Mouse (Mus musculus): Measurements from ENCODE around the gene Hcar2. TPM values are rescaled to one million over a fixed set of nuclear protein-coding genes. Genes with fewer than 3 reads are reported as not detected.

Hcar2 gene
- 10 to 100 TPM; 64.6 to 64.9 TPM for total RNA-seq (2023)

DNA sequence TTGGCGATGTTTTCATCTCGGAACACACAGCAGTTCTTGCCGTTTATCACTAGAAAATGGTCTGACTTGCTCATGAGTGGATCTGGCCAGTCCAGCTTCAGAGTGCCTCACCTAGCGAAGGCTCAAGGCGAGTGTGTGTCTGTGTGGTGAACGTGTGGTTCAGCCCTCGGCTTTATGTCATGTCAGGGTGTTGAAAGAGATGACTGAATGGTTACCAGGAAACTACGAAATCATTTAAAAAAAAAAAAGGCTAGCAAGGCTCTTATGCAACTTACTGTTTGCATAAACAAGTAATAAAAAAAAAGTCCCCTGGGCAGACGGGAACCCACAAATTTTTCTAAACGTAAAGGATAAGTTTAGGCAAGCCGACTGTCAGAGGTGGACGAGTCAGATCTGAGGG is at the start of gene Hcar2:
TSS of gene Hcar2 (minus strand) at position 135 of the 400 bp plus-strand sequence.

DNA sequence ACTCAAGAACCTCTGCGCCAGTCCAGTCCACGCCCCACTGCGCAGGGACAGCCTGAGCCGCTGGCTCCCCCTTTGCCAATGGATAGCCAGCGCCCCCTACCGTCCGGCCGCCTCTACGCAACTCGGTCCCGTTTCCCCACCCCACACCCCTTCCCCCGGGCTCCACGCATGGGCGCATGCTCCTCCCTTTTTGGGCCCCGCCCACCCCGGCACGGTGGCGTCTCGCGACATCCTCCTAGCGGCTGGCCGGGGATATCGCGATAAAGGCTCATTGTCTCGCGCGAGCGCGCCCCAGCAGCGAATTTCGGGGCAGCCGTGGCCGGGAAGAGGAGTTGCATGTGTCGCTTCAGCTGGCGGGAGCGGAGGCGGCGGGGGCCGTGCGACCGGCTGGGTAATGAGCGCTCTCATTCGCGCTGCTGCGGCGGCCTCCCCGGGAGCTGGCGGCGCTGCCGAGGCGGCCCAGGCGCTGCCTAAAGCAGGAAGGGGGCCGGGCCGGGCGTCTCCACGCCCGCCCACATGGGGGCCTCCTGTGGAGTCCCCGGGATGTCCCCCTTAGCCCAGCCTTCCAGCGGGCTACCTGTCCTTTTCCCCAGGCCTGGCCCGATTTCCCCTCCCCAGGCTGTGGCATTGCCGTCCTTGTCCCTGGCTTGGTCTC is 41.8 kb upstream of the Hcar2 start, which contains the start of gene Denr:
TSS of gene Denr (plus strand) at position 200 of the 655 bp plus-strand sequence.

DNA sequence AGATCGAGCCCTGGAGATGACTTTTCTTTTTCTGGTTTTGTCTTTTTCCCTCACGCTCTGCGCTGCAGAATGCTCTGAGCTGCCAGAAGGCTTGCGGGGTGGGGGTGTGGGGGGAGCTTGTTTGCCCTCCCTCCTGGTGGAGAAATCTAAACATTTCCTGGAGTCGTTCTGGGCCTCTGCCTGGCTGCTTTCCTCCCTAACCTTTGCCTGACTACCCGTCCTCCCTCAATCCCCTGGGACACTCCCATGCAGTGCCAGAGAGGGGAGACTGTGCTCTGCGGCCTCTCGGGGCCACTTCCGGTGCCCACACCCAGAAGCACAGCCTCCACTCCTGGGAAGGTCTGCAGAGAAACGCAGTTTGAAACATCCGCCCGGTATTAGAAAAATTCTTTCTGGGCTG is 14.6 kb upstream of the Hcar2 start, which contains the start of gene Hcar1:
TSS of gene Hcar1 (minus strand) at position 93 of the 400 bp plus-strand sequence.

Other genes with a start within 250 kb of the Hcar2 start
- gene Clip1, start 180.9 kb downstream of the Hcar2 start, total RNA-seq (2023), result 10 to 100 TPM; 94.8 to 97.0 TPM
- gene Zcchc8, start 144.4 kb downstream of the Hcar2 start, total RNA-seq (2023), result 100 to 1,000 TPM in 1 of 2 experiments, 10 to 100 TPM in 1; 96.4 to 103 TPM
- gene Rsrc2, start 116.1 kb downstream of the Hcar2 start, total RNA-seq (2023), result 100 to 1,000 TPM; 165 to 192 TPM
- gene Kntc1, start 115.8 kb downstream of the Hcar2 start, total RNA-seq (2023), result 1 to 10 TPM; 1.1 to 2.3 TPM
- not detected for gene Hcar1, start 14.5 kb upstream of the Hcar2 start, total RNA-seq (2023)
- gene Denr, start 41.7 kb upstream of the Hcar2 start, total RNA-seq (2023), result 10 to 100 TPM; 26.3 to 28.5 TPM
- 1 to 10 TPM in 1 of 2 experiments, not detected in 1; 1.1 TPM for gene Gm43518, start 61.9 kb upstream of the Hcar2 start, total RNA-seq (2023)
- gene Ccdc62, start 65.2 kb upstream of the Hcar2 start, total RNA-seq (2023), result 1 to 10 TPM in 1 of 2 experiments, under 1 TPM in 1; 0.86 to 1.5 TPM
- 10 to 100 TPM in 1 of 2 experiments, 1 to 10 TPM in 1; 8.0 to 11.8 TPM for gene Hip1r, start 108.1 kb upstream of the Hcar2 start, total RNA-seq (2023)
- 10 to 100 TPM; 83.5 to 92.9 TPM for gene Vps37b, start 166.8 kb upstream of the Hcar2 start, total RNA-seq (2023)
- gene Abcb9, start 230.3 kb upstream of the Hcar2 start, total RNA-seq (2023), result 1 to 10 TPM; 1.8 to 2.8 TPM
- 10 to 100 TPM; 14.3 to 16.3 TPM for gene Ogfod2, start 246.8 kb upstream of the Hcar2 start, total RNA-seq (2023)

Data from monocyte, adult 59 days (primary cell).